Mouse (Mus musculus) heart, postnatal 0 days (tissue): ENCODE measurements around the gene Ier3.

ENCODE experiments used
- CTCF ChIP-seq: IDR thresholded peaks from 2 replicates; pipeline ENCODE4 v1.5.1; 2016; ENCODE audit warnings: antibody characterized with exemption, control low read depth, low read depth
- EP300 ChIP-seq: IDR thresholded peaks from 2 replicates; pipeline ENCODE4 v1.6.1; 2016; ENCODE audit warnings: antibody characterized with exemption, low read depth

DNA sequence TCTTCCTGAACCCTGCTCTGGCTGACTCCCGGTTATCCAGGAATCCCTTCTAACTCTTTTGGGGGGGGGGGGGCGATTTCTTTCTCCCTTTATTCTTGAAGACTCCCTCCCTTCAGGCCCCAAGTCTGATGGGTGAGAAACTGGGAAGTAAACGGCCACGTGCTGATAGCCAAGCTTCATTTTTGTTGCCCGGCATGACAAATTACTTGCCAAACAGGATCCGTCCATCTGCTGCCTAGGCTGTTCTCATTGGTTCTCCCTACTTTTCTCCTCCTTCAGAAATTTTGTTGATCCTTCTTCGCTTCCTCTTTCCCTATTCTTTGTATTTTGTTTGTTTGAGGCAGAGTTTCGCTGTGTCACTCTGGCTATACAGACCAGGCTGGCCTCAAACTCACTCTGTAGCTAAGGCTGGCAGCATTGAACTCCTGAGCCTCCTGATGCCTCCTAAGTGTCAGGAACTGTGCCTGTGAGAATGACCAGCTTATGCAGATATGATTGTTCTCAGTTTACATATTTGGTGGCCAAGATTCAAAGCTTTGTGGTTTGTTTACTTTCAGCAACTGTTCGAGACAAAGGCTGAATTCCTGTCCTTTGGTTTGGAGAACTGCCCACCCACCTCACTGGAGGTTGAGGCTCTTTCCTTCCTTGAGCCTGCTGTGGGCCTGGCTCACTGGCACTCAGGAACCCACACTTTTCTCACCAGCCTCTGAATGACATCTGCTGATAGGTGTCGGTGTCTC lies 41.8 kb upstream of the Ier3 start:
- TF ChIP-seq EP300 (no peak), CTCF (no peak)
